Mouse (Mus musculus) myocyte (in vitro differentiated cells): ENCODE results near the gene Sphk1. TPM values are rescaled to one million over a fixed set of nuclear protein-coding genes. Genes with fewer than 3 reads are reported as not detected.

Experiments
- H3K27me3 ChIP-seq: one replicate; pipeline ENCODE4 v1.6.1; 2011; ENCODE audit not compliant: control insufficient read depth, insufficient read depth, insufficient read length
- H3K36me3 ChIP-seq: one replicate; pipeline ENCODE4 v1.6.1; 2011; ENCODE audit not compliant: control insufficient read depth, insufficient read depth
- H3K4me2 ChIP-seq: one replicate; pipeline ENCODE4 v1.6.1; 2011; ENCODE audit warnings: low read depth, control low read depth
- H3K4me3 ChIP-seq: one replicate; pipeline ENCODE4 v1.5.1; 2011; ENCODE audit warnings: mild to moderate bottlenecking, control low read depth, moderate library complexity
- H3K79me2 ChIP-seq: one replicate; pipeline ENCODE4 v1.6.1; 2011; ENCODE audit not compliant: control insufficient read depth, insufficient read depth
- H3ac ChIP-seq: one replicate; pipeline ENCODE4 v1.6.1; 2011; ENCODE audit not compliant: control insufficient read depth, insufficient read length
- CEBPB ChIP-seq: IDR thresholded peaks from 2 replicates; pipeline ENCODE4 v1.6.1; 2011; ENCODE audit warnings: mild to moderate bottlenecking, moderate library complexity; ENCODE audit not compliant: poor library complexity, insufficient read depth, severe bottlenecking
- E2F4 ChIP-seq: IDR thresholded peaks from one replicate; pipeline ENCODE4 v1.6.1; 2011; ENCODE audit warnings: mild to moderate bottlenecking, control low read depth, moderate library complexity; ENCODE audit not compliant: insufficient read depth
- MAX ChIP-seq: IDR thresholded peaks from one replicate; pipeline ENCODE4 v1.6.1; 2011; ENCODE audit warnings: low read depth, mild to moderate bottlenecking, control low read depth
- MYOD1 ChIP-seq, 3 experiments: IDR thresholded peaks; one replicate each; pipeline ENCODE4 v1.6.1; 2011; ENCODE audit warnings: control low read depth in 2 of 3, low read depth in 2 of 3, mild to moderate bottlenecking in 2 of 3, moderate library complexity in 1 of 3; ENCODE audit not compliant: insufficient read length in 2 of 3, control insufficient read depth in 1 of 3
- MYOG ChIP-seq, 3 experiments: IDR thresholded peaks; one replicate each; pipeline ENCODE4 v1.6.1; 2011; ENCODE audit warnings: control low read depth in 2 of 3, low read depth in 2 of 3, mild to moderate bottlenecking in 2 of 3; ENCODE audit not compliant: insufficient read length in 2 of 3, control insufficient read depth in 1 of 3, insufficient read depth in 1 of 3
- POLR2A ChIP-seq: IDR thresholded peaks from one replicate; pipeline ENCODE4 v1.6.1; 2011; ENCODE audit warnings: low read depth, mild to moderate bottlenecking, control low read depth, moderate library complexity; ENCODE audit not compliant: insufficient read length
- POLR2AphosphoS2 ChIP-seq: IDR thresholded peaks from one replicate; pipeline ENCODE4 v1.6.1; 2011; ENCODE audit warnings: low read depth, control low read depth; ENCODE audit not compliant: insufficient read length
- REST ChIP-seq: IDR thresholded peaks from one replicate; pipeline ENCODE4 v1.6.1; 2011; ENCODE audit warnings: mild to moderate bottlenecking, control low read depth, moderate library complexity; ENCODE audit not compliant: insufficient read depth, insufficient read length
- SRF ChIP-seq: IDR thresholded peaks from one replicate; pipeline ENCODE4 v1.6.1; 2011; ENCODE audit warnings: low read depth; ENCODE audit not compliant: control insufficient read depth, insufficient read length
- TCF12 ChIP-seq: IDR thresholded peaks from one replicate; pipeline ENCODE4 v1.6.1; 2011; ENCODE audit warnings: mild to moderate bottlenecking, control low read depth; ENCODE audit not compliant: poor library complexity, insufficient read depth, severe bottlenecking
- TCF3 ChIP-seq: IDR thresholded peaks from one replicate; pipeline ENCODE4 v1.6.1; 2011; ENCODE audit warnings: low read depth, control low read depth; ENCODE audit not compliant: insufficient read length
- USF1 ChIP-seq: IDR thresholded peaks from one replicate; pipeline ENCODE4 v1.6.1; 2011; ENCODE audit warnings: low read depth, mild to moderate bottlenecking, control low read depth, moderate library complexity
- polyA plus RNA-seq: library from polyadenylated mRNA; unstranded; fragments of >200 nt; fragmentation: generic; extraction: Trizol; gene quantifications from one replicate; pipeline ENCODE4 v1.2.1, GENCODE M21; 2012; ENCODE audit warnings: missing spikeins

Gene Sphk1
- polyA plus RNA-seq, 1 experiment = 24.5 TPM

DNA sequence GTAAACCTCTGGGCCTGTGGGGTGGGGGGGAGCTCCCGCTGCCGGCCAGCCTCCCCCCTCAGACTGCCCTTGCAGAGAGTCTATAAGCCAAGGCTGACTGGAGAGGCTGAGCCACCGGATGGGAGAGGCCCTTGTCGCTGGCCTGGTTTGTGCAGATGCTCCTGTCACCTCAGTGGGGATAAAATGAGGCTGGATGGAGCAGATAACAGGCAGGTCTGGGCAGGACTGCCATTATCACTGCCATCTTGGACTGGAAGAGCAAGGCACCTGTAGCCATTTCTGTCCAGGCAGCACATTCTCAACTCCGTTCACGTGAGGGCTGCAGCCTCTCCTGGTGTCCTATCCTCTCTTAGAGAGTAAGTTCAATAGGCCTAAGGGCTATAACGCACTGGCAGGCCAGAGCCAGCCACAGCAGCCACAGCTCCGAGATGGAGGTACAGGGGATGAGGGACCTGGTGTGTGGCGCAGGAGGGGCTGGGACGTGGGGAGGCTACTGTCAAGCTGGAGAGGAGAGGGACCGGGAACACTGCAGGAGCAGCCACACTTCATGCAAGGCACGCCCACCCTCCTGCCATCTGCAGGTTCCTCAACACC lies 7.5 kb downstream of the Sphk1 start:
- peaks cover 10% of the 10 kb centered on the region for H3K36me3 ChIP-seq
- no peak for TF ChIP-seq REST
- no peak for TF ChIP-seq E2F4
- TF ChIP-seq MYOG (IDR thresholded peaks at IDR 0.05; ENCODE audit: control insufficient read depth in 1 of 3, insufficient read depth in 1 of 3, insufficient read length in 2 of 3, low read depth in 2 of 3) = no peak
- no peak for TF ChIP-seq MAX
- no peak overlapping the region for H3K4me3 ChIP-seq
- H3K4me2 ChIP-seq = no peak overlapping the region
- H3ac ChIP-seq = no peak overlapping the region
- H3K27me3 ChIP-seq = no peaks in the 10 kb centered on the region
- no peaks in the 10 kb centered on the region for H3K79me2 ChIP-seq

DNA sequence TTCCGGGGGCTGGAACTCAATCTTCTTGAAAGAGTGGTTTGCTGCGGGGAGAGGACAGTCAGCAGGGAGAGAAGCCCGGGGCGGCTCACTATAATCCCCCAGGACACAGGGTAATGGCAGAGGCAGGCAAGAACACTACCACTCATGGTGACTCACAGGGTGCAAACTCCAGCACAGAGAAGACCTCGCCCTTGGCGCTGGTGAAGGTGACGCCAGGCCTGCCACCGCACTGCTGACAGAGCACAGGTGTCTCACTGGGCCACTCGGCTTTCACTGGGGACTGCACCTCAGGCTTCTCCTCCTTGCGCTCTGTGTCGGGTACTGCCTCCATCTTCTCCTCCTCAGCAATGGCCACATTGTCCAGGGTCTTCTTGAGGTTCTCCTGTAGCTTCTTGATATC lies 10.5 kb downstream of the Sphk1 start:
- H3K4me3 ChIP-seq = no peak overlapping the region
- H3K36me3 ChIP-seq = peaks cover 14% of the 10 kb centered on the region
- H3K27me3 ChIP-seq = no peaks in the 10 kb centered on the region
- TF ChIP-seq MYOD1 (IDR thresholded peaks at IDR 0.05; ENCODE audit: control insufficient read depth in 1 of 3, insufficient read length in 2 of 3, low read depth in 2 of 3) (peak in 1 of 3 experiments; percentile 2), TCF12 (no peak)
- no peaks in the 10 kb centered on the region for H3K79me2 ChIP-seq
- H3K4me2 ChIP-seq = no peak overlapping the region
- H3ac ChIP-seq = no peak overlapping the region

DNA sequence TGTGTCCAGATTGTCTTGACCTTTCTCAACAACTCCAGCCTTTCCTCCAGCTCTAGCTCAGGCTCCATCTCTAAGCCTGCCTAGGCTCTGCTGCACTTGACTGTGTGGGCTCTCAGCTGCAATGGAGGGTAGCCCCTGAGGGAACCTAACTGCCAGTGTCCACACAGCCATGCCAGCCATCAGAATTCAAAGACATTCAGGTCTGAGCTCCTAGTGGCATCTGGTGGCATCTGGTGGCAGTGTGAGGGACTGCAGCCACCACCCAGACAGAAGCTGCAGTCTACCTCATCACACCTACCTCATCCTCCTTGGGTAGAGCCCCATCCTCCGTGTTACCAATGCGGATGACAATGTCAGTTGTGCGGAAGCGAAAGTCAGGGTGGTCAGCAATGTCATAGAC lies 12.4 kb downstream of the Sphk1 start:
- H3K4me2 ChIP-seq = no peak overlapping the region
- H3ac ChIP-seq = no peak overlapping the region
- H3K79me2 ChIP-seq = no peaks in the 10 kb centered on the region
- H3K36me3 ChIP-seq = peaks cover 14% of the 10 kb centered on the region
- TF ChIP-seq TCF12 (no peak), MYOG (IDR thresholded peaks at IDR 0.05; ENCODE audit: control insufficient read depth in 1 of 3, insufficient read depth in 1 of 3, insufficient read length in 2 of 3, low read depth in 2 of 3) (no peak), USF1 (no peak), MAX (no peak), POLR2AphosphoS2 (no peak), E2F4 (no peak), CEBPB (no peak), REST (no peak), MYOD1 (IDR thresholded peaks at IDR 0.05; ENCODE audit: control insufficient read depth in 1 of 3, insufficient read length in 2 of 3, low read depth in 2 of 3) (no peak), TCF3 (no peak)
- H3K27me3 ChIP-seq = no peaks in the 10 kb centered on the region
- H3K4me3 ChIP-seq = no peak overlapping the region

DNA sequence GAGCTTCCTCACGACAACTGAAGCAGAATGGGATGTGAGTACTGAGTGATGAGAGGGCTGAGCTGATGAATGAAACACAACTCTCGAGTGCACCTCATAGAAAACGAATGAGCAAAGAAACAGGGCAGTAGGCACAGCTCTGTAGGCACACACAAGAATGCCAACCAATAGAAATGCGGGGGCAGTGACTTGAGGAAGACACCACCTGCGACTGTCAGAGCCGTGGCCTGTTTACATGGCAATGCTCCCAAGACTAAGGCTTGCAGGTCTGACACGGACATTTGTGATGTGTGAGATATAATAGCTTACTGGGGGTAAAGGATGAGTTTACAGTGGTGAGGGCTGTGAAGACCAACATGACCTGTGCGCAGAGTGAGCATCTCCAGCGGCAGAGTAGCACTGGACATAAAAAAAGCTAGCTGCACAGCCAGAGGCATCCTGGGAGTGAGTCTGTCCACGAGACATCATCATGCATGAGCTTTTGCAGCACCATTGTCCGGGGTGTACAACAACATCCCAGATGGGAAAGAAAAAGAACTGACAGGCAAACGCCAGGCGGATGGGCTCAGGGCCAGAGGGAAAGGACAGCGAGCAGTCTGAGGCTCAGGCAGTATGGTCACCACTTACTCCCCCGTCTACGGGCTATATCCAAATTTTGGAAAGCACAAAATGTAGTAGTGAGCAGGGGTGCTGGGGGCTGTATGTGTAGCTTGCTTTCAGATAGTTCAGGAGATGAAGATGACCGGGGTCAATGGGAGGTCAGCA lies 16.8 kb downstream of the Sphk1 start:
- H3ac ChIP-seq = no peak overlapping the region
- H3K36me3 ChIP-seq = peaks cover 9% of the 10 kb centered on the region
- no peaks in the 10 kb centered on the region for H3K27me3 ChIP-seq
- H3K4me3 ChIP-seq = no peak overlapping the region
- no peak overlapping the region for H3K4me2 ChIP-seq
- TF ChIP-seq E2F4 (no peak), MYOD1 (IDR thresholded peaks at IDR 0.05; ENCODE audit: control insufficient read depth in 1 of 3, insufficient read length in 2 of 3, low read depth in 2 of 3) (no peak), MYOG (IDR thresholded peaks at IDR 0.05; ENCODE audit: control insufficient read depth in 1 of 3, insufficient read depth in 1 of 3, insufficient read length in 2 of 3, low read depth in 2 of 3) (no peak), TCF3 (no peak), REST (no peak), MAX (no peak), TCF12 (no peak), CEBPB (no peak), POLR2A (no peak), USF1 (no peak), SRF (no peak), POLR2AphosphoS2 (no peak)
- H3K79me2 ChIP-seq = peaks cover 11% of the 10 kb centered on the region

DNA sequence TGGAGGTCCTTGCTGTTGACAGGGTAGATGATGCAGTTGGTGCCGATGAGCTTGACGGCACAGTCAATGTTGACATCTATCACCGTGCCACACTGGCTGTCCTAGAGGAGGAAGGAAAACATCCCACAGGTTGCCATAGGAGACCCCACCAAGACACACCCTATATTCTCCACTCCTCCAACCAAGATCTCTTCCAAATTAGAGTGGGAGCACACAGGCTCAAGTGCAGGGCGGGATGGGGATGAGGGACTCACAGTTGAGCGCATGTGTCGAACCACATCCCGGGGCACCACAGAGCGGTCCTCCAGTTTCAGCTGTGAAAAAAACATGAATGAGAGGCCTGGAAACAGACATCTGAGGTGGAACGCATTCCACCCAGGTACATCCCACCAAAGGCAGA lies 18.1 kb downstream of the Sphk1 start:
- no peak for TF ChIP-seq REST
- no peak for TF ChIP-seq SRF
- TF ChIP-seq POLR2AphosphoS2 = no peak
- no peak for TF ChIP-seq MYOG (IDR thresholded peaks at IDR 0.05; ENCODE audit: control insufficient read depth in 1 of 3, insufficient read depth in 1 of 3, insufficient read length in 2 of 3, low read depth in 2 of 3)
- no peak for TF ChIP-seq POLR2A
- TF ChIP-seq TCF12 = no peak
- no peak for TF ChIP-seq MAX
- TF ChIP-seq CEBPB = no peak
- TF ChIP-seq TCF3 = no peak
- TF ChIP-seq E2F4 = no peak
- TF ChIP-seq USF1 = no peak
- TF ChIP-seq MYOD1 (IDR thresholded peaks at IDR 0.05; ENCODE audit: control insufficient read depth in 1 of 3, insufficient read length in 2 of 3, low read depth in 2 of 3) = no peak
- Histone ChIP-seq H3K36me3 (no peaks in the 10 kb centered on the region), H3K4me3 (no peak overlapping the region), H3K4me2 (no peak overlapping the region), H3K27me3 (no peaks in the 10 kb centered on the region), H3K79me2 (peaks cover 11% of the 10 kb centered on the region), H3ac (no peak overlapping the region)
